Mouse (Mus musculus) G1E-ER4 (cell line): ENCODE results near the gene Sox6. TPM values are rescaled to one million over a fixed set of nuclear protein-coding genes. Genes with fewer than 3 reads are reported as not detected.
"Not testable (repeated sequence)": the region's sequence is repeated elsewhere in the genome, so short reads cannot be mapped to it uniquely, and the experiment has no call there.

ENCODE experiments used
- GATA1 ChIP-seq: IDR thresholded peaks from one replicate; pipeline ENCODE4 v1.8.0; 2012; ENCODE audit warnings: low read length, inconsistent platforms
- polyA plus RNA-seq: library from polyadenylated mRNA; stranded (reverse); fragments of >175 nt; gene quantifications from 2 replicates; pipeline ENCODE4 v1.2.3, GENCODE M21; 2012

Gene Sox6
- 1.2 and 1.5 TPM in 2 replicates for polyA plus RNA-seq

DNA sequence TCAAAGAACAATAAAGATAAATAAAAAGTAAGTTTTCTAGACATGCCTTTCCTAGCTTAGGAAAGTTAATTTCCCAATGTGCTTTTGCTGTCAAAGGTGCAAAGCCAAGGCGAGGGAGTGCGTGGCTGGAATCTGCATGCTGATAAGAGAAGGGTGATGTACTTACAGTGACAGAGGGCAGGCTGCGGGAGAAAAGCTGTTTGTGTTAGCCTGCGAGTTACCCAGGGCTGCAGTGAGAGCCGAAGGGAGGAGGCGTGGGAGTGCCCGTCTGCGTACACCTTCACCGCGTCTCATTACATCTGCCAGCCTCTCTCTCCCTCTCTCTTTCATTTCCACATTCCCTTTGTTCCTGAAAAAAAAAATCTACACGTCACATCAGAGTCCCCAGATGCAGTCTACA lies at the start of gene Sox6:
Gene Sox6, minus strand, starts transcription at position 286 of the 400 bp plus-strand sequence.
- no peak for TF ChIP-seq GATA1

DNA sequence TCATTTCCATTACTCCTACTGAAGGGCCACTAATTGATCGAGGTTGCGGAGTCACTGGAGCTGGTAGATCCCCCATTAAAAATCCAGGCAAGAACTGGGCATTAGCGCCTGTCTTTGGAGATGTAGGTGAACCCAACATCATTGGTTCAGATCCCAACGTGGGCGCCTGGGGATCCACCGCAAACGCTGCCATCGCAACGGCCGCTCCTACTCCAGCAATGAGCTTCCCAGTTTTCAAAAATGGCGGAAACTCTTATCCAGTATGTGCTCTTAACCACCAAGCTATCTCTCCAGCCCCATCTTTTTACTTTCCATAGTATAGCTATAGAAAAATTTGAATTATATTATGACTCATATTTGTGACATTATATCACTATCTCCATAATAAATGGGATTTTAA lies 45.8 kb upstream of the Sox6 start, which contains the start of gene Gm4353:
Gene Gm4353, minus strand, starts transcription at position 270 of the 400 bp plus-strand sequence.
- not testable (repeated sequence) for TF ChIP-seq GATA1

DNA sequence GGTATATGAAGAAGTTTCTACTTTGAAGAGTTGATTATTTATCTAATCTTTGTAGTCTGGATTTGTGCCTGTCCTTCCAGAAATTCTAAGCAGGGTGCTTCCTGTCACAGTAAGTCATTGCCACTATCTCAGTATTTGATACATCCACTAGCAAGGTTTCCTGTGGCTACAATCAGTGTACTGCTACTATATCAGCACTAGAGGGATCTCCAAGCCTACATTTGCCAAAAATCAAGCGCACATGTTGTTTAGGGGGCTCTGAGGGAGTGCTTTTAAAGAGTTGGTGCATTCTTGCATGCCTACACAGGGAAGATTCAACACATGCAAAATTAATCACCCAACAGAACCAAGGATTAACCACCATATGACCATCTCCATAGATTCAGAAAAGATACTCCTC lies 22.1 kb upstream of the Sox6 start:
- no peak for TF ChIP-seq GATA1

DNA sequence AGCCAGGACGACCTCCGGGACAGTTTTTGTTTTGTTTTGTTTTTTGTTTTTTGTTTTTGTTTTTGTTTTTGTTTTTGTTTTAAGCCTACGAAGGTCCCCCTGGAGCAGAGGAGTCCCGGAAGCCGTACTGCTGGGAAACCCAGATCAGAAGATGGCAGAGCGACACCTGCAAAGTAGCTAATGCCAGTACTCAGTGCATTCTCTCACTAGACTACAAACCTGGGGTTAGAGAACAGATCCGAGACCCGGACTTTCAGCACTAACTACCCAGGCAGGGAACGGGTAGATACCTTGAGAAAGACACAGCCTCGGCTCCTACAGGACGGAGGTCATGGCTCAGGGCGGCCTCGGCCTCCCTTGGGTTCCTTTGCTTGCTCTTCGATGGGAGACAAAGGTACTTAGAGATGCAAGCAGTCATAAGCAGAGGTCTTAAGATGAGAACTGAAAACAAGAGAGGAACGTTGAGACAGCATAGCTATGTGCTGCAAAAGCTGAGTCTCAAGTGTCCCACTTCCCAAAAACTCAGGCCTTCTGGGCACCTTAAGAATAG lies 1.9 kb upstream of the Sox6 start:
- no peak for TF ChIP-seq GATA1

DNA sequence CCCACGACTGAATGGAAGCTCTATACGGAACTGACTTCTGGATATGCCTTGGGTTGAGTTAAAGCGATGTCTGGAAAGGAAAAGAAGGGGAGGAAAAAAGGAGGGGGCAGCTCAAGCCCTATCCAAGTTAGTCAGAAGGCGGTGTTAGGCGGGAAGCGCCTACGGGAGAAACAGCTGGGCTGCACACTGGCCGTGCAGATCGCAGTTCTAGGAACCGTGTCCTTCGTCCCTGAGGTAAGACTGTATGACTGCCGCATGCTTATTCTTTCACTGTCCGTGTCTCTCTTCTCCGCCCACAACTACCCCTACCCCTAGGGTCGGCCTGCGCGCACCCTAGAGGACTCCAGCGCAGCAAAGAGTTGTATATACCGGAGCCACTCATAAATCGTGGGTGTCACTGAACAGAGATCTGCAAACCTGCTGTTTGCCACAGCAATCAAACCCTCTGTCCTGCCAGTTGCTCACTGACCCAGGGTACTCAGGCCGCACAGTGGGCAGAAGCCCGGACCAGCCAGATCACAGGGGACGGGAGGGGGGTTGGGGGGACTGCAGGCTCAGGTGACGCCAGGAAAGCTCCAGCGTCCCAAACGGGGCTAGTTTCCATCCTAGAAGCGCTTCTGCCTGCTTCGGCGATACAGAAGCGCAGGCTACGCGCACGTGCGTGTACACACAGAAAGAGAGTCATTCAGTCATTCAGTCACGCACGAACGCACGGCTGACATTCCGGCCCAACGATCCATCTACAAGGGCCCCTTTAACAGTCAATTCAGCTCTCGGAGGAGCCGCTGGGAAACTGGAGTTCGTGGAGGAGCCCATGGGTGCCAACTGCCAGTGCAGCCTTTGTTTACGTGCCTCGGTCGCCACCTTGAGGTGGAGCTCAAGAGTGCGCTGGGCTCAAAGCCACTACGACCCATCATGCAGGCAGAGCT lies 1.2 kb upstream of the Sox6 start:
- no peak for TF ChIP-seq GATA1

DNA sequence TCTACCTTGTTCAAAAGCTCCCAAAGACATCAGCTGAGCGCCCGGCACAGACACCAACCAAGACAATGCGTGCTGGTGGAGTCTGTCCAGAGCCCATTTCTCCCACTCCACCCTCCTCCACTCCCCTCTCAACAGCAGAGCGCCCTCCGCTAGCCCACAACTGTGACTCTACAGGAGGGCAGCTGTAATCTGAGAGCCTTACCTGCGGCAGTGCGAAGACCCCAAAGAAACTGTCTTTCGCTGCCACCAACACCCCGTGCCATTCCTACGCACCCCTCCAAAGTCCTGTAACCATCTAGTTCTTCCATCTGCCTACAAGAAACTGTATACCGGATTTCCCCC lies 571 bp upstream of the Sox6 start, which contains the start of gene 1110004F10Rik:
Gene 1110004F10Rik, plus strand, starts transcription at position 202 of the 342 bp plus-strand sequence.
- no peak for TF ChIP-seq GATA1

DNA sequence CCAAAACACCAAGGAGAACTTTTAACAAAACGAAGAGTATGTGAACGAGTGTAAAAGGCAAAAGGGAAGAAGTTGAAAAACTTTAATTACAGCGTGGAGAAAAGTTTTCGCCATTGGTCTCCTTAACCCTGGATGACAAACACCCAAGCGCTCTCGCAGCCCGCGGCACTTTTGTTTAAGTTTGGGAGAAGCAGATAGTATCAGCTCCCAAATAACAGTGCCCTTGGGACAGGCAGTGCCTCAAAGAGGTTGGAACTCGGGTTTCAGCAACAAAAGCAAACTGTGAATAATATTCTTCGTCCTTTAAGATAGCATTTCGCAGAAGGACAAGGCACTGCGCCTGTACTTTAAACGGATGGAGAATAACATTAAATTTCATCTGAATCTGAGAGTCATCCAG lies 572 bp downstream of the Sox6 start:
- no peak for TF ChIP-seq GATA1

DNA sequence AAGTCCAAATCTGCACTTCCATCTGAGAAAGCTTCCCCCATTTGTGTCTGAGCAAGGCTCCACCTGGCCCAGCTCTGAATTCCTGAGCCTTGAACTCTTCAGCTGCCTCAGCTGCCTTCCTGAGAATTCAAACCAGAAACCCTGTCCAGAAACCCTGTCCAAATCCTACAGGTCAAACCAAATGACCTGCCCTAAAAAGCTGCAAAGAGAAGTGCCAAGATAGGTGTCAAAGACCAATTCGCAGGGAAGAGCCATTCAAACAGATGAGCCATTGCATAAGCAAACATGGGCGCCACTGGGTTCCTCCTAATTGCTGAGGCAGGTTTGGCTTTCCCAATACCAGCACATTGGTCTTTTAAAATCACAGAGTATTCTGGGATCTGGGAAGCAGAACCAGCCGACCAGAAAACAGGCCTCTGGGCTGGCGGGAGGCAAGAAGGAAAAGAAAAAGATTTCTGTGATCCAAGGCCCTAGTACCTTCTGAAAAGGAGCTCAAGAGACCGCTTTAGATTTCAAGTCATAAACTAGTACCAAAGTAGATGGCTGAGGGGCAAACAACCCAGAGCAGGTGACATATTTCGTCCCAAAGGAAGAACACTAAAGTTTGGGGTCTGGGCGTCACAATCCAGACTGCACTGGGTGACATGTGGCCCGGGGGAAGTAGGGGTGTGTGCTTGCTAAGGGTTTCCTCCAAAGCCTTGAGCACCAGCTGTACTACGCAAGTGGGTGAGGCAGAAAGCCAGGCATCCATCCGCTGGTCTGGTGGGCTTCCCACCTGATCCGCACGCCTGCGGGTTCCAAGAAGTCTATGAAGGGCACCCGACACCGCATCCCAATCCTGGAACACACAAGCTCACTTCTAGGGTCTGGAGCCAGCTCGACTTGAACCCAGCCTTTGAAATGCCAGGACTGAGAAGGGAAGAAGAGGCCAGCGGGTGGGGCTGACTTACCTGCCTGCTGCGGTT lies 1.7 kb downstream of the Sox6 start:
- TF ChIP-seq GATA1, result no peak

DNA sequence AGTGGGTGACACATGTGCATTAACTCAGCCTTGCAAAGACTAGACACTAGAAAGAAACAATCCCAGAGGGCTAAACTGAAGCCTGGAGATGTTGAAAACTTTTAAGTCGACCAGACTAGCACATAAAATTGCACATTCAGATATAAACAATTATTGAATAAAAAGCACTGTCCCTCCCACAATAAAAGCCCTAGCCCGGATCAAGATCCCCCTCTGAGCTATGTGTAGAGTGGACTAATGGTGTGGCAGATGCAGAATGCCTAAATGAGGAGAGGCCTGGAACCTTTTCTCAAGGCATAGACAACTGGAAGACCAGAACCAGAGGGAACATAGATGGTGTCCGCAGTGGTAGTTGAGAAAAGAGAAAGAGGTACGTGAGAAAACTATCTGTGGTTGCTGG lies 3.1 kb downstream of the Sox6 start:
- no peak for TF ChIP-seq GATA1

DNA sequence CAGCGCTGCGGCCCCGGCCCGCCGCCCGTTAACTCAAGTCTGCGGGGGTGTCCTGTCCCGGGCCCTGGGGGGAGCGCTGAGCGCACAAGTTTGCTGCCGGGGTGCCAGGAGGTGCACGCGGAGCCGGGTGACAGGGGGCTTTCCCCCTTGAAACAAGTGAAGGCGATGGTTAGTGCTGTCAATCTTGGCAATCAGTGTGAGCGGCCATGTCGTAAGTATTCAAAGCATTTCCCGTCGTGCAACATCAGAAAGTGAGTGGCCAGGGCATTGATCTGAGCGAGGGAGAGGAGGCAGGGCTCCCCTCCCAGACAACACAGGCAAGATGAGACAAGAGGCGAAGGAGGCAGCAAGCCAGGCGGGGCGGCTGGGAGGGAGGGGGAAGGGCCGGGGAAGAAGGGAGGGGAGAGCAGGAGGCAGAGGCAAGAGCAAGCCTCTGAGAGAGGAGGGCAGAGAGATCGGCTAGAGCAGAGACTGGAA lies 4.3 kb downstream of the Sox6 start:
- TF ChIP-seq GATA1, result no peak

DNA sequence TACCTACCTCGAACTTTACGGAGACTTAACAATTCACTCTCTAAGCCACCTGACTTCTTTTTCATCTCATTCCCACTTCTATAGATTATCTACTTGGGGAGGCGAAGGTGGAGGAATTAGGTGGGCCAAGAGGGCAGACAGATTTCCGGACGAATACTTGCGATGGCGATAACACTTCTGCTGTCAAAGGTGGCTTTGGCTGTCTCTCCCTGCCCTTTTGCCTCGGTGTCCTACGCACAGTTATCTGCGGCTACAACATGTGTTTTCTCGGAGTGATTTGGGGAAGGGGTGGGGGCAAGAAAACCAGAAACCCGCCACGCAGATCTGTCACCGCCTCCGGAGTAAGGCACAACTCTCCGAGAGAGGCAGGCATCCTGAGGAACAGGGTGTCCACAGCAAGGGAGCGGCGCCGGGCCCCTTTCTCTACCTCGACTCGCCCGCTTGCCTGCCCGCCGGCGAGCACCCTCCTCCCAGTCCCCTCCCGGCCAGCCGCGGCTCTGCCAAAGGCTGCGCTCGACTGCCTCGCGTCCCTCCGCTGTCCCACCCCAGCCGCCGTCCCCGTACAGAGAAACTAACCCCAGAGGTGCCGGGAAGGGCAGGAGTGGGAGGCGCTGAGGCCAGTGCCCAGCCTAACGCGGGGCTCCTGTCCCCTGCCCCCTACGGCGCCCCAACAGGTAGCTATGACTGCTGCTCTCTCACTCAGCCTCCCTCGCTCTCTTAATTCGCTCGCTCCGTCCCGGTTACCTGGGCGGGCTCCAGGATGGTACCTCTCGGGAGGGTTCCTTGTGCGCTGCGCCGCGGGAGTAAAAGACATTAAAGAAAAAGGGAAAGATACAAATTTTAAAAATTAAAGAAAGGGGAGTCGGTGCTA lies 5.0 kb downstream of the Sox6 start:
- TF ChIP-seq GATA1, result no peak

DNA sequence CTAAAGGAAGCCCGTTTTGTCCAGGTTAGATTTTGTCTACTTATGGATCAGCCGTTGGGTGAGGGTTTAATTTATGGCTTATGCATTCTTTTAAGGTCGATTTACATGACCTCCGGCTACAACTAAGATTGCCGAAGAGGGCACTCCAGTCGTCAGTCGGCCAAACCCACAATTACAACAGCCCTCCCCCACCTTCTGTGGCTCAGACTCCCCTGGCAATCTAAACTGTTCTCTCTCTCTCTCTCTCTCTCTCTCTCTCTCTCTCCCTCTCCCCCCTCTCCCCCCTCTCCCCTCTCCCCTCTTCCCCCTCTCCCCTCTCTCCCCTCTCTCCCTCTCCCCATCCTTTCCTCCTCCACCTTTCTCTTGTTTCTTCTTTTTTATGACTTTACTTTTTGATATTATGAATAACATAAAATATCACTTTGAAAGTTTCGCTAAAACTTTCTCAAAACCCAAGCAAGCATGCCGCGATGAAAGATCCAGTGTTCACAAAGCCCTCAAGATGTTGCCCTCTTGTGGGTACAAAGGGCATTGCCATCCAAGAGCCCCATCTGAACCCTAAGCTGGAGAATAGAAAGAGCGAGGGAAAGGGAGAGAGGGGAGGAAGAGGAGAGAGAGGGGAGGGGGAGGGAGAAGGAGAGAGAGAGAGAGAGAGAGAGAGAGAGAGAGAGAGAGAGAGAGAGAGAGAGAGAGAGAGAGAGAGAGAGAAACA lies 5.8 kb downstream of the Sox6 start:
- no peak for TF ChIP-seq GATA1

DNA sequence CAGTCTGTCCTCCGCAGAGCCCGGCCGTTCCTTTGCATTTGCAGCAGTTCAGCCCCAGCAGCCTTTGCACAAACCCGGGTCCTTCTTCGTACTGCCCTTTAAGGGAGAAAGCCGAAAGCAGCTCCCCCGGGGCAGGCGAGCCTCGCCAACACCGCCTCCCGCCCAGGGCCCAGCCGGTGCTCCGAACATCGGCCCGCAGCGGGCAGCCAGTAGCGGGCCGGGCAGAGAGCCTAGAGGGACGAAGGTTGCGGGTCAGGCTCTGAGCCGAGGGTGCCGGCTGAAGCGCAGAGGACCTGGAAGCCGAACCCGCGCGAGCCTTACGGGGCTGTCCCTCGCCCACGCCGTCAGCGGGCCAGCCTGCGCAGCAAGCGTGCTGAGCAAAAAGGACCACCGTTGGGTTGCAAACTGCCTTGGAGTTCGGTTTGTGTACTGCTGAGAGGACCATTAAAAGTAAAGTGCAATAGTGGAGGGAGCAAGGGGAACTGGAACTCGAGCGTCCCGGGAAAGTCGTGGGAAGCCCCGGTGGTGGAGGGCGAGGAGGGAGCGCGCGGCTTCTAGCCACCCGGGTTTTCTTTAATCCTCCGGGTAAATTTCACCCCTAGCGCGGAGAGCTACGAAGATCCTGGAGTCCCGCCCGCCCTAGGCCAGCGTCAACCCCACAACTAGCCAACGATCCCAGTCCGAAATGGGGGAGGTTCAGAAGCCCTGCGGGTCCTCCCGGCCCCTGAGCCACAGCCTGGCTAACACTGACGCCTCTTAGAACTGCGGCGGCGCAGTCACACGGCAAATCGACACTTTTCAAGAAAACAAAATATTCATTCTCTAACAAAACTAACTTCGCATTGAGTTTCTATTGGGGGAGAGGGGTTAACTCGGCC lies 6.6 kb downstream of the Sox6 start:
- no peak for TF ChIP-seq GATA1
